Mouse (Mus musculus) erythroblast, embryonic 14.5 days (primary cell): ENCODE data around the gene Dus1l. TPM values are rescaled to one million over a fixed set of nuclear protein-coding genes. Genes with fewer than 3 reads are reported as not detected.

Experiments used
- H3K27me3 ChIP-seq: 2 replicates; pipeline ENCODE4 v1.6.1; 2012; ENCODE audit warnings: inconsistent platforms; ENCODE audit not compliant: control insufficient read depth
- H3K36me3 ChIP-seq: 2 replicates; pipeline ENCODE4 v1.6.1; 2012; ENCODE audit warnings: mild to moderate bottlenecking, inconsistent platforms; ENCODE audit not compliant: control insufficient read depth
- H3K4me1 ChIP-seq: 2 replicates; pipeline ENCODE4 v1.6.1; 2012; ENCODE audit warnings: inconsistent platforms; ENCODE audit not compliant: control insufficient read depth
- H3K4me3 ChIP-seq: replicated peaks from 2 replicates; pipeline ENCODE3; 2012; ENCODE audit warnings: moderate library complexity, mild to moderate bottlenecking, inconsistent platforms
- H3K9me3 ChIP-seq: 2 replicates; pipeline ENCODE4 v1.6.1; 2012; ENCODE audit warnings: low read length, inconsistent platforms, mixed read lengths; ENCODE audit not compliant: control insufficient read depth
- GATA1 ChIP-seq: IDR thresholded peaks from 2 replicates; pipeline ENCODE4 v1.6.1; 2012; ENCODE audit warnings: low read length, inconsistent platforms, mixed read lengths
- TAL1 ChIP-seq: IDR thresholded peaks from 3 replicates; pipeline ENCODE4 v1.6.1; 2012; ENCODE audit warnings: low read length, inconsistent platforms, mixed read lengths
- polyA plus RNA-seq: library from polyadenylated mRNA; stranded (reverse); fragments of >175 nt; gene quantifications from 2 replicates; pipeline ENCODE4 v1.2.3, GENCODE M21; 2012

Dus1l gene
- polyA plus RNA-seq, 1 experiment = 14.2 TPM

DNA sequence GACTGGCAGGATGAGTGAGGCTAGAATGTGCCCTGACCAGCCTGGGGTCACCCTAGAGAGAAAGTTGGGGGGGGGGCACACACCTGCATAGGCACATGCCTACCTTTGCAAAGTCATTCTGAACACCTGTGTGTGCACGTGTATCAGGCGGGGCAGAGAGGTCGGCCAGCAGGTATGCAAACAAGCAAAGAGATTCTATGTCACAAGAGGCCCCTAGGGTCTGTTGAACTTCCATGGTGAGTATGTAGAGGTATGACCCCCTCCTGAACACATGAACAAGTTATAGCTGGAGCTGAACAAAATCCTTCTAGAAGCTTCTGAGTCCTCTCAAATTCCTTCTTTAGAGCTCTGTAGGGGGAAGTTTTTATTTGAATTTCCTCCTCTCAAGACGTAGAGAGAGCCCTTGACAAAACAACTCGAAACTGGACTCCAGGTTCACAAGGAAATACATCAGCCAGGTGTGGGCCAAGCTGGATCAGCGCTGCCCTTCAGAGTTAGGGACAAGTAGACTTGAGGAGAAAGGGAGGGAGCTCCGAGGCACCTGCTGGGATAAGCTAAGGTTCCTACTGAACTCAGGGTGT lies 52.0 kb downstream of the Dus1l start:
- TF ChIP-seq GATA1 (no peak), TAL1 (no peak)
- peaks cover 3% of the 10 kb centered on the region; the same call in 1 of the 2 replicates for H3K27me3 ChIP-seq
- no peaks in the 10 kb centered on the region for H3K4me1 ChIP-seq
- no peaks in the 10 kb centered on the region for H3K36me3 ChIP-seq
- H3K9me3 ChIP-seq = no peaks in the 10 kb centered on the region; the same call in 1 of the 2 replicates
- no peak overlapping the region for H3K4me3 ChIP-seq

- H3K27me3 ChIP-seq = peaks cover 3% of the 10 kb centered on the region; the same call in 1 of the 2 replicates
- no peaks in the 10 kb centered on the region; the same call in 1 of the 2 replicates for H3K9me3 ChIP-seq
- H3K4me3 ChIP-seq = no peak overlapping the region
- TF ChIP-seq TAL1 = no peak
- no peaks in the 10 kb centered on the region for H3K36me3 ChIP-seq
- no peaks in the 10 kb centered on the region for H3K4me1 ChIP-seq
These were observed 55.2 kb downstream of the Dus1l start for GRCm38 (mm10) chr11:120740981-120741380.

Other genes starting within 250 kb of the Dus1l start
- 4.1 and 5.7 TPM in 2 replicates for gene Mcrip1, start 246.7 kb downstream of the Dus1l start, polyA plus RNA-seq
- 0.05 TPM in 1 of 2 replicates, not detected in the other for gene Ppp1r27, start 245.3 kb downstream of the Dus1l start, polyA plus RNA-seq
- 23.2 and 24.6 TPM in 2 replicates for gene P4hb, start 223.2 kb downstream of the Dus1l start, polyA plus RNA-seq
- 52.3 and 59.5 TPM in 2 replicates for gene Arhgdia, start 214.8 kb downstream of the Dus1l start, polyA plus RNA-seq
- 56.7 and 59.1 TPM in 2 replicates for gene Alyref, start 198.0 kb downstream of the Dus1l start, polyA plus RNA-seq
- gene Anapc11, start 198.0 kb downstream of the Dus1l start, polyA plus RNA-seq = 12.9 and 19.1 TPM in 2 replicates
- gene Npb, start 187.9 kb downstream of the Dus1l start, polyA plus RNA-seq = 0.46 TPM in 1 of 2 replicates, not detected in the other
- gene Pcyt2, start 178.5 kb downstream of the Dus1l start, polyA plus RNA-seq = 9.6 and 12.2 TPM in 2 replicates
- gene Sirt7, start 171.2 kb downstream of the Dus1l start, polyA plus RNA-seq = 19.3 and 22.9 TPM in 2 replicates
- 18.3 and 20.4 TPM in 2 replicates for gene Mafg, start 162.8 kb downstream of the Dus1l start, polyA plus RNA-seq
- gene Pycr1, start 152.6 kb downstream of the Dus1l start, polyA plus RNA-seq = 0.03 and 0.06 TPM in 2 replicates
- not detected in 2 replicates for gene Myadml2, start 148.2 kb downstream of the Dus1l start, polyA plus RNA-seq
- gene Notum, start 135.2 kb downstream of the Dus1l start, polyA plus RNA-seq = 0.02 TPM in 1 of 2 replicates, not detected in the other
- gene Aspscr1, start 123.4 kb downstream of the Dus1l start, polyA plus RNA-seq = 50.9 and 60.7 TPM in 2 replicates
- gene Cenpx, start 82.7 kb downstream of the Dus1l start, polyA plus RNA-seq = 5.2 and 14.7 TPM in 2 replicates
- gene Lrrc45, start 82.5 kb downstream of the Dus1l start, polyA plus RNA-seq = 1.4 and 1.5 TPM in 2 replicates
- 0.08 and 0.41 TPM in 2 replicates for gene Rac3, start 74.9 kb downstream of the Dus1l start, polyA plus RNA-seq
- 0.66 and 1.3 TPM in 2 replicates for gene Dcxr, start 69.1 kb downstream of the Dus1l start, polyA plus RNA-seq
- not detected in 2 replicates for gene Cbr2, start 64.3 kb downstream of the Dus1l start, polyA plus RNA-seq
- 20.5 and 21.4 TPM in 2 replicates for gene Hmga1b, start 33.6 kb downstream of the Dus1l start, polyA plus RNA-seq
- gene Rfng, start 12.2 kb downstream of the Dus1l start, polyA plus RNA-seq = 3.1 and 4.6 TPM in 2 replicates
- gene Gps1, start 12.1 kb downstream of the Dus1l start, polyA plus RNA-seq = 2.4 and 3.1 TPM in 2 replicates
- 4.6 and 5.0 TPM in 2 replicates for gene Fasn, start 28.1 kb upstream of the Dus1l start, polyA plus RNA-seq
- gene Ccdc57, start 136.5 kb upstream of the Dus1l start, polyA plus RNA-seq = 0.23 and 0.39 TPM in 2 replicates
- gene Slc16a3, start 152.1 kb upstream of the Dus1l start, polyA plus RNA-seq = 7.3 and 8.2 TPM in 2 replicates
- 10.5 and 11.4 TPM in 2 replicates for gene Csnk1d, start 194.9 kb upstream of the Dus1l start, polyA plus RNA-seq
- not detected in 2 replicates for gene Cd7, start 243.0 kb upstream of the Dus1l start, polyA plus RNA-seq